Mouse (Mus musculus) liver, embryonic 11.5 days (tissue): Measurements from ENCODE around the gene Nop53. TPM values are rescaled to one million over a fixed set of nuclear protein-coding genes. Genes with fewer than 3 reads are reported as not detected.

ENCODE experiments used
- ATAC-seq: fragments of 200-750 bp; cut with Nextera tagmentation; replicated peaks from 2 replicates; pipeline ENCODE4 v1.8.0; 2017; ENCODE audit warnings: moderate number of reproducible peaks, mild to moderate bottlenecking, moderate TSS enrichment, moderate library complexity; ENCODE audit not compliant: low FRiP score
- DNase-seq: peaks from one replicate; pipeline ENCODE4 v3.0.0-alpha.2; 2017; ENCODE audit warnings: low spot score
- H3K27ac ChIP-seq: fragments of 300-500 bp; sonication (generic); 2 replicates; pipeline ENCODE4 v1.5.1; 2014; ENCODE audit warnings: mild to moderate bottlenecking, low read depth, low read length, control low read depth
- H3K27me3 ChIP-seq: fragments of 300-500 bp; sonication (generic); replicated peaks from 2 replicates; pipeline ENCODE4 v1.6.1; 2014; ENCODE audit warnings: low read length, mixed read lengths; ENCODE audit not compliant: control insufficient read depth, insufficient read depth
- H3K36me3 ChIP-seq: fragments of 300-500 bp; sonication (generic); 2 replicates; pipeline ENCODE4 v1.6.1; 2014; ENCODE audit warnings: mild to moderate bottlenecking, low read length, moderate library complexity, mixed read lengths; ENCODE audit not compliant: control insufficient read depth, insufficient read depth
- H3K4me1 ChIP-seq: fragments of 300-500 bp; sonication (generic); replicated peaks from 2 replicates; pipeline ENCODE4 v1.6.1; 2014; ENCODE audit warnings: low read length, mixed read lengths; ENCODE audit not compliant: control insufficient read depth, insufficient read depth
- H3K4me2 ChIP-seq: fragments of 300-500 bp; sonication (generic); 2 replicates; pipeline ENCODE4 v1.6.1; 2014; ENCODE audit warnings: mild to moderate bottlenecking, control low read depth, moderate library complexity
- H3K4me3 ChIP-seq: fragments of 300-500 bp; sonication (generic); 2 replicates; pipeline ENCODE4 v1.5.1; 2014; ENCODE audit warnings: low read depth, low read length, control low read depth
- H3K9ac ChIP-seq: fragments of 300-500 bp; sonication (generic); 2 replicates; pipeline ENCODE4 v1.6.1; 2014; ENCODE audit warnings: low read depth, low read length, control low read depth
- H3K9me3 ChIP-seq: fragments of 300-500 bp; sonication (generic); 2 replicates; pipeline ENCODE4 v1.6.1; 2016; ENCODE audit warnings: low read length, inconsistent platforms, mixed read lengths; ENCODE audit not compliant: control insufficient read depth
- WGBS: fragments of 180-500 bp; shearing (Covaris S2); extraction: QIAGEN DNeasy Blood & Tissue Kit; methylation state at CpG from one replicate; pipeline ENCODE4 v1.1.7; 2014; 5-methylcytosine and 5-hydroxymethylcytosine counted together
- polyA plus RNA-seq: library from polyadenylated mRNA; unstranded; fragments of >200 nt; fragmentation: Nextera tagmentation; extraction: Ambion mirVana; gene quantifications from 2 replicates; pipeline ENCODE4 v1.2.1, GENCODE M21; 2014

The Nop53 gene
- 217 and 219 TPM in 2 replicates for polyA plus RNA-seq

DNA sequence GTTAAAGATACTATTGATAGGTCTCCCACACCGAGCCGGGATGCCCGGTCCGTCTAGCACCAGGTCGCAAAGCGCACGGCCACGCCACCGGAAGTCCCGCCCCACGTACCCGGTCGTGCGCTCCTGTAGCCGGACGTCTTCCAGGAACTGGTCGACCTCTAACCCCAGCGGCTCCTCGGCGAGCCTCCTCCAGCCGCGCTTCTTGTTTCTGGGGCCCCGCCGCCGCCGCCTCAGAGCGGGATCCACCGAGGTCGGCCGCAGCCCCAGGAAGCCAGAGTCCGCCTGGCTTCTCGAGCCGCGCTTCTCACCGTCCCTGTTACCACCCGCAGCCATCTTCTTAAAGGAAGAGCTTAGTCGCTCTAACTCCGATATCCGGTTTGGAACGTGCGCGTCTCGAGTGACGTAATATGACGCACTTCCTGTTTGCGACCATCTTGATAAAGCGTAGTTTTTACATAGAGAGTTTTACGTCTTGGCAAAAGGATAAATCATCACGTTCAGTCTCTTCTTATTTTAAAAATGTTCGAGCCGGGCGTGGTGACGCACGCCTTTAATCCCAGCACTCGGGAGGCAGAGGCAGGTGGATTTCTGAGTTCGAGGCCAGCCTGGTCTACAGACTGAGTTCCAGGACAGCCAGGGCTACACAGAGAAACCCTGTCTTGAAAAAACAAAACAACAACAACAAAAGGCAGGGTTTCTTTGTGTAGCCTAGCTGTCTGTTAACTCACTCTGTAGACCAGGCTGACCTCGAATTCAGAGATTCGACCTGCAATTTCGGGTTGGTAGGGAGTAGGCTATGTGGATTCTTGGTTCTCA lies at the start of gene Nop53:
Gene Nop53 (minus strand): TSS at position 354 of the 816 bp plus-strand sequence.
- Histone ChIP-seq H3K4me1 (peaks cover 21% of the 10 kb centered on the region), H3K4me2 (peak within 1 kb of the TSS; percentile 96), H3K9me3 (no peaks in the 10 kb centered on the region), H3K4me3 (peak within 1 kb of the TSS; percentile 83), H3K36me3 (peaks cover 26% of the 10 kb centered on the region), H3K27ac (peak within 1 kb of the TSS; percentile 90), H3K9ac (peak within 1 kb of the TSS; percentile 83), H3K27me3 (peaks cover 8% of the 10 kb centered on the region)
- peak; percentile 86 for ATAC-seq
- peak; percentile 96 for DNase-seq
- whole genome bisulfite sequencing = 2% methylated on average over 59 of the region's 59 CpGs

DNA sequence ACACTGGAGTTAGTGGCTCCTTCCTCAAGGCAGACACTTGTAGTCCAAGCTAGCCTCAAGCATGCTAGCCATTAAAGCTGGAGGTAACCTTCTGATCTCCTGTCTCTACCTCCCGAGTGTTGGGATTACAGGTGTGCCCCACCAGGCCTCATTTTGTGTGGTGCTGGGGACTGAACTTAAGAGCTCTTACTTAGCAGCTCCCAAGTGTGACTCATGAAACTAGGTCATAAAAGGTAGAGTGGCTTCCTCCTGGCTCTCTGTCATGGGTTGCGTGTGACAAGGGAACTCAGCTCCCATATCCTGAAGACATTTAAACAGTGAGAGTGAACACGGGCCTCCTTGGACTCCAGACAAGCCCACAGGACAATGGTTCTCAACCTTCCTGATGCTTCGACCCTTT lies 47.9 kb upstream of the Nop53 start:
- Histone ChIP-seq H3K9me3 (no peaks in the 10 kb centered on the region), H3K4me3 (no peak overlapping the region), H3K9ac (no peak overlapping the region), H3K4me1 (no peaks in the 10 kb centered on the region), H3K36me3 (peaks cover 19% of the 10 kb centered on the region), H3K27me3 (no peaks in the 10 kb centered on the region), H3K27ac (no peak overlapping the region), H3K4me2 (no peak overlapping the region)
- DNase-seq = no peak
- WGBS = 85% methylated on average over 4 of the region's 4 CpGs
- ATAC-seq = no peak

DNA sequence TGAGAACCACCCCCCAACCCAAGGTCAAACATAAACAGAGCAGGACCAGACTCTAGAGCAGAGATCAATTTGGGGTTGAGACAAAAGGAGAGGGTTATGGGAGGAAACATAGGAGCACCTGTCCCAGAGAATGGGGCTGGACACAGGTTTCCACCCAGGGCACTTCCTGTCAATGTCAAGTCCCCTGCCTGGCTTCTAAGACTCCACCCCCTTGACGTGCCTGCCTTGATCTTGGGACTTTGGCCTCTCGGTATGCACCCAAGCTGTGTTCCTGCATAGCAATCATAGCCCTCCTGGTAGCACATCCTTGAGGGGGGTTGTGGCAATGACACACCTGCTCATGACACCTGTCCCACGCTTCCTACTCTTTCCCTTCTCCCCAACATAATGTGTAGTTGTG lies 47.3 kb upstream of the Nop53 start:
- Histone ChIP-seq H3K4me2 (no peak overlapping the region), H3K27me3 (no peaks in the 10 kb centered on the region), H3K9ac (no peak overlapping the region), H3K4me1 (no peaks in the 10 kb centered on the region), H3K4me3 (no peak overlapping the region), H3K27ac (no peak overlapping the region), H3K9me3 (no peaks in the 10 kb centered on the region), H3K36me3 (peaks cover 24% of the 10 kb centered on the region)
- 72% methylated on average over 3 of the region's 3 CpGs for WGBS
- DNase-seq = no peak
- ATAC-seq = no peak

DNA sequence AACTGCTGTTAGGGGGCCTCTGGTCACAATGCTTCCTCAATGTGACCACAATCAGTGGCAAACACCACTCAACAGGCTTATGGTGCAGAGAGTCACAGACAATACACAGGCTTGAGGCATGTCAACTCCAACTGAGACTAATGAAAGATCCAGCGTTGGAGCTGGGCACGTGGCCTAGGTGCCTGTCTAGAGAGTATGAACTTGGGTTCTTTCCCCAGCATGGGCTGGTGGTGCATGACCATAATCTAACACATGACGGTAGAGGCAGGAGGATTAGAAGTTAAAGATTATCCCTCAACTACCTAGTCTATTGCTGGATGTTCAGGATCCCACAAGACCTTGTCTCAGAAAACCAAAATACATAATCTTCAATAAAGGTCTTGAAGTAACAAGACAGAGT lies 45.9 kb upstream of the Nop53 start:
- no peaks in the 10 kb centered on the region for H3K4me1 ChIP-seq
- H3K9me3 ChIP-seq = no peaks in the 10 kb centered on the region
- ATAC-seq = no peak
- peaks cover 32% of the 10 kb centered on the region for H3K36me3 ChIP-seq
- H3K4me3 ChIP-seq = no peak overlapping the region
- no peak overlapping the region for H3K9ac ChIP-seq
- no peak for DNase-seq
- H3K27ac ChIP-seq = no peak overlapping the region
- 67% methylated on average over 3 of the region's 3 CpGs for WGBS
- H3K4me2 ChIP-seq = no peak overlapping the region
- no peaks in the 10 kb centered on the region for H3K27me3 ChIP-seq

DNA sequence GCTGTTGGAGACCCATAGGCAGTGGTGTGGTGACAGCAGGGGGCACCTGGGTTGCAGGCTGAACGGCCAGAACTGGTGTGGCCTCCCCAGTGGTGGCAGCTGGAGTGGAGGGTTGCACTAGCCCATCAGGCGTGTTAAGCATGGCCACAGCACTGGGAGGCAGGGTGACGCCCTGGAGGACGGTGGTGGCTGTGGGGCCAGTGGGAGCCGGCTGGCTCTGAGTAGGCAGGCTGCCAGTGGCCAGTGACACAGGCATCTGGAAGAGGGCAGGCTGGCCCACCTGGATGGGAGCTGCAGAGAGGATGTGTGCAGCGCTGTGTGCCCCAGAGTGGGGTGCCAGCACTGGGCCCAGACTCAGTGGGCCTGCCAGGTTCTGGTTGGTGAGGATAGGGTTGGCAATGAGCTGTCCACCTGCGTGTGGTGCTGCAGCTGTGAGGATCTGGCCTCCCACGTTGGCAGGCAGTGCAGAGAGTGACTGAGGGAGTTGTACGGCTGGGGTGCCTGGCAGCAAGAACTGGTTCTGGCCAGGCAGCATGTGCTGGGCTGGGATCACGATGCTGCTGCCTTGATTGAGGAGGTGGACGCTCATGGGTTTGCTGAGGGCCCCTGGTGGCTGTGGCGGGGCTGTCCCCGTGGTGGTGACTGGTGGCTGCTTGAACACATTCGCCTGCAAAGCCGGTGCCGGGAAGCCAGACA lies 41.9 kb upstream of the Nop53 start:
- H3K27ac ChIP-seq = no peak overlapping the region
- H3K4me3 ChIP-seq = no peak overlapping the region
- H3K27me3 ChIP-seq = no peaks in the 10 kb centered on the region
- ATAC-seq = no peak
- H3K9me3 ChIP-seq = no peaks in the 10 kb centered on the region
- H3K4me1 ChIP-seq = no peaks in the 10 kb centered on the region; the same call in 1 of the 2 replicates
- 94% methylated on average over 16 of the region's 16 CpGs for WGBS
- no peak for DNase-seq
- no peak overlapping the region for H3K9ac ChIP-seq
- peaks cover 35% of the 10 kb centered on the region for H3K36me3 ChIP-seq
- no peak overlapping the region for H3K4me2 ChIP-seq

DNA sequence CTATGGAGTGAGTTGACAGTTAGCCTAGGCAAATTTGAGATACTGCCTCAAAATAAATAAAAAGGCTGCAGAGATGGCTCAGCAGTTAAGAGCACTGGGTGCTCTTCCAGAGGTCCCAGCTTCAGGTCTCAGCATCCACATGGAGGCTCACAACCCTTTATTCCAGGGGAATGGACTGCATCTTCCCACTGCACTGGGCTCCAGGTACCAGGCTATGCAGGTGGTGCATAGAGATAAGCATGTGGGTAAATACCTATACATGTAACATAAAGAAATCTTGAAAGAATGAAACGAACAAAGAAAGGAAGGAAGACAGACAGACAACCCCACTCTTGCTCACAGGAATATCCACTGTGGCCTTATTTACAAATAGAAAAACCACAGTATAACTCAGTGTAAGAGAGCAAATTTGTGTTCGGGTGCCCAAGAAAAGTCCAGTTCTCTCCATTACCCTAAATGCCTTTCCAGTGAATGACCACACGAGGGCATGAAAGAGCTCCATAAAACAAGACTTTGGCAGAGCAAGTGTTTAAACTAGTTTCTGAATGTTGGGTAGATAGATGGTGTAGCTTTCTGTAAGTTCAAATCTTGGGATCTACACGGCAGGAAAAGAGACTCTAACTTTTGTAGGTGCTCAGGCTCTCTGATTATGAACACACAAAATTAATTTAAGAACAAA lies 37.0 kb upstream of the Nop53 start:
- Histone ChIP-seq H3K9me3 (no peaks in the 10 kb centered on the region), H3K4me2 (no peak overlapping the region), H3K36me3 (peaks cover 25% of the 10 kb centered on the region), H3K4me1 (no peaks in the 10 kb centered on the region; the same call in 1 of the 2 replicates), H3K4me3 (no peak overlapping the region), H3K9ac (no peak overlapping the region), H3K27me3 (no peaks in the 10 kb centered on the region), H3K27ac (no peak overlapping the region)
- no peak for DNase-seq
- WGBS = 32% methylated on average over 4 of the region's 4 CpGs
- ATAC-seq = no peak

DNA sequence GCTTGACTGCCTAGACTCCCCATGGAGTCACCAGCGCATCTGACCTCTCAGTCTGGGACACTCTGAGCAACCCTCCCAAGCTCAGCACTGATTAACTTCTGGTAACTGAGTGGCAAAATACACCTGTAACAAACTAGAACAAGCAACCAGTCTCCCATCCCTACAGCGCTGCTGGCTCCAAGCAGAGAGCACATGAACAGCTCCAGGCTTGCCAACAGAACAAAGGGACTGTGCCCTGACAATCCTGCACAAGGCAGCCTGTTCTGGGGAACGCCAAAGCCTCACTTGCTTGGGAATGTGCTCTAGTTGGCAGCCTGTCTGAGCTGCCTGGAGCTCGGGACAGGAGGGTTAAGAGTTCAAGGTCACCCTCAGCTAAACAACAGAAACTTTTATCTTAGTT lies 35.7 kb upstream of the Nop53 start:
- Histone ChIP-seq H3K9ac (no peak overlapping the region), H3K36me3 (peaks cover 14% of the 10 kb centered on the region), H3K4me1 (no peaks in the 10 kb centered on the region; the same call in 1 of the 2 replicates), H3K4me2 (no peak overlapping the region), H3K27ac (no peak overlapping the region), H3K4me3 (no peak overlapping the region), H3K9me3 (no peaks in the 10 kb centered on the region), H3K27me3 (no peaks in the 10 kb centered on the region)
- no peak for ATAC-seq
- DNase-seq = no peak
- 78% methylated on average over 4 of the region's 4 CpGs for WGBS

DNA sequence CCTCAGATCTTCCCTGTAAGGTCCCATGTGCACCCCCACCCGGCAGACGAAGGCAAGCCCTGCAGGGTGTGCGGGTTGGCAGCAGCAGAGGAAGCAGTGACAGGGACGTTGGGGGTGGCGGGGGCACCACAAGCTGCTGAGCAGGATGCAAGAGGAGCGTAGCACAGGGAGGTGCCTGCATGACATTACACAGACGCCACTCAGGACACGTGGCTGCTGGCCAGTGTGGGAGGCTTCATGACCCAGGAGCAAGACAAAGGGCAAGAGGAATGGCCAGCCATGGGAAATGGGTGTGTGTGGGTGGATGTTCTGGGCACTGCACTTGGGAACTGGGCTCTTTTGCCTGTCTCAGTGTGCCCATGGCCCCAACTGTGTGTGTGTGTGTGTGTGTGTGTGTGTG lies 34.4 kb upstream of the Nop53 start:
- Histone ChIP-seq H3K4me3 (no peak overlapping the region), H3K9ac (no peak overlapping the region), H3K36me3 (peaks cover 12% of the 10 kb centered on the region), H3K27ac (no peak overlapping the region), H3K4me1 (no peaks in the 10 kb centered on the region; the same call in 1 of the 2 replicates), H3K27me3 (no peaks in the 10 kb centered on the region), H3K9me3 (no peaks in the 10 kb centered on the region), H3K4me2 (no peak overlapping the region)
- ATAC-seq (no peak), DNase-seq (no peak)
- WGBS = 82% methylated on average over 8 of the region's 8 CpGs
